Mouse (Mus musculus): ENCODE measurements around the gene 3110021N24Rik. TPM values are rescaled to one million over a fixed set of nuclear protein-coding genes. Genes with fewer than 3 reads are reported as not detected.

The 3110021N24Rik gene
- polyA plus RNA-seq, 1 experiment, result 0.09 TPM

GRCm38 (mm10) chr4:108826643-108827042 is 107.2 kb downstream of the 3110021N24Rik start:
- WGBS, result 46% methylated on average over 2 of the region's 2 CpGs
- DNase-seq, result no peak
- no peak for TF ChIP-seq POLR2A (IDR thresholded peaks at IDR 0.05; ENCODE audit: borderline replicate concordance, extremely low read depth, low read depth, low read length)
- TF ChIP-seq CTCF (IDR thresholded peaks at IDR 0.05; ENCODE audit: insufficient read depth, low read length), result no peak
- Histone ChIP-seq H3K4me3 (replicated peaks; ENCODE audit: extremely low read depth, low read depth, low read length) (no peak overlapping the region), H3K4me1 (ENCODE audit: control insufficient read depth, insufficient read depth, low read length) (peaks cover 4% of the 10 kb centered on the region)

GRCm38 (mm10) chr4:108830698-108831097 is 111.2 kb downstream of the 3110021N24Rik start:
- no peak for TF ChIP-seq POLR2A (IDR thresholded peaks at IDR 0.05; ENCODE audit: borderline replicate concordance, extremely low read depth, low read depth, low read length)
- TF ChIP-seq CTCF (IDR thresholded peaks at IDR 0.05; ENCODE audit: insufficient read depth, low read length), result no peak
- DNase-seq, result no peak
- Histone ChIP-seq H3K4me3 (replicated peaks; ENCODE audit: extremely low read depth, low read depth, low read length) (no peak overlapping the region), H3K4me1 (ENCODE audit: control insufficient read depth, insufficient read depth, low read length) (peaks cover 6% of the 10 kb centered on the region; the same call in 1 of the 2 replicates)
- 67% methylated on average over 1 of the region's 1 CpGs for WGBS

Other genes with a start within 250 kb of the 3110021N24Rik start
- gene Prpf38a, start 140.3 kb upstream of the 3110021N24Rik start, polyA plus RNA-seq (2012; rRNA removed), result 2.9 and 6.0 TPM in 2 replicates
- gene Orc1, start 140.2 kb upstream of the 3110021N24Rik start, polyA plus RNA-seq (2012; rRNA removed), result 0.09 and 0.21 TPM in 2 replicates
- 27.5 and 31.8 TPM in 2 replicates for gene Cc2d1b, start 99.7 kb upstream of the 3110021N24Rik start, polyA plus RNA-seq (2012; rRNA removed)
- gene Zfyve9, start 61.1 kb downstream of the 3110021N24Rik start, polyA plus RNA-seq (2012; rRNA removed), result 4.8 and 7.0 TPM in 2 replicates
- 10.1 and 12.8 TPM in 2 replicates for gene Btf3l4, start 114.0 kb downstream of the 3110021N24Rik start, polyA plus RNA-seq (2012; rRNA removed)
- gene Txndc12, start 115.0 kb downstream of the 3110021N24Rik start, polyA plus RNA-seq (2012; rRNA removed), result 15.0 and 22.2 TPM in 2 replicates
- 26.0 and 35.2 TPM in 2 replicates for gene Kti12, start 128.1 kb downstream of the 3110021N24Rik start, polyA plus RNA-seq (2012; rRNA removed)
- 0.21 and 0.49 TPM in 2 replicates for gene A730015C16Rik, start 129.0 kb downstream of the 3110021N24Rik start, polyA plus RNA-seq (2012; rRNA removed)
- 1.9 and 2.3 TPM in 2 replicates for gene Rab3b, start 159.4 kb downstream of the 3110021N24Rik start, polyA plus RNA-seq (2012; rRNA removed)

Measured in lung, adult 2 months (tissue).